Mouse (Mus musculus) thymus, postnatal 25 days (tissue): ENCODE measurements at regions not wholly inside any gene's neighbourhood (a gene's known extent, or its start where the extent isn't known, plus 50 kb on each side); places are given as distances from the start of the nearest gene placed in this dataset.

ENCODE experiments used
- DNase-seq: peaks from one replicate; pipeline ENCODE4 v3.0.0; 2022

- DNase-seq, result no peak
Observed at GRCm38 (mm10) chr11:19679669-19680068, 244.5 kb upstream of the Spred2 start.

DNA sequence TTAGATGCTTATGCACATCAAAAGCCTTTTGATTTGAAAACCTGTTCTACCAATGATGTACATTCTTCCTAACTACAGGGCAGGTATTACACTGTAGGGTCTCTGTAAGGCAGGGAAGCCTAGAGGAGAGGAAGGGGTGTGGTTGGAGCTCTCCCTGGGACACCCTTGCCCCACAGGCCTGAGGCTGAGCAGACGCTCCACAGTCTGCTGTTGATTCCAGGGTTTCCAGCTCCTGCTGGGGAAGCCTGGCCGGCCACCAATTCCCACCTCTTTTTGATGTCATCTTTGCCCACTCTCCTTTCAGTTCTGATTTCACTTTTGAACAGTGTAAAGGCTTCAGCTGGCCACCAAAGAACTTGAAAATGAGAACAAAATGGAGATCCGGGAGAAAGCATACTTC lies 223.0 kb upstream of the Spred2 start:
- DNase-seq, result no peak

DNA sequence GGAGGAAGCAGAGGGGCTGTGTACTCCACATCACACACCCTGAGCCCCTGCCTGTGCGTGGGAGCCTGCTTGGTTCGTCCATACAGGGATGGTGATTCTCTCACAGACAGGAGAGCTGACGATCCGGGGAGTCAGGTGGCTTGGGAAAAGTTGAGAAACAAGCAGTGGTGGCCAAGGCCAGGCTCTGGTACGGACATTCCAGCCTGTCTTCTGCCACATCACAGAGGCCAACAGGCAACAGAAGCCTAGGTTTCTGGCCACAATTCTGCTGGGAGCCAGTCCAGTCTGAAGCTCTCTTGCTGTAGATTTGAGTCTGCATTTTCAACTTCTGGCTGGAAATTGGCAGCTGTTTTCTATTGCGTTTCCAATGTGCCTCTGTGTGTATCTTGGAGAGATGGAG lies 215.4 kb upstream of the Spred2 start:
- no peak for DNase-seq

- no peak for DNase-seq
Observed at GRCm38 (mm10) chr11:19709337-19709736, 214.8 kb upstream of the Spred2 start.

DNA sequence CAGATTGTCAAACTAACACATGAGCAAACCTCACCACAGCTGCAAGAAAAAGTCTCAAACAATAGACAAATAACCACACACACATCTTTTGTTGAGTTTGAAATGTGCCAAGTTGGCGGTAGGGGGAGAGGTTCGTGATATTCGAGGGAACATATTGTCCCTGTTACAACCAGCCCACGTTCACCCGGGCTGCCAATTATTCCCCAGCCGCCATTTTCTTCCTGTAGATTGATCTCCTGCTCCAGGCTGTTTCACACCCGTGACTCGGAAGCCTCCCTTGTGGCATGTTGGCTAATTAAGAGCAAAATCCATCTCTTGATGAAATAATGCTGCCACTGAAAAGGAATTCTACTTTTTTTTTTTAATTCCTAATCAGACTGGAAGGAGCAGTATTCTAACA lies 211.1 kb upstream of the Spred2 start:
- no peak for DNase-seq

GRCm38 (mm10) chr11:19713597-19713996 lies 210.6 kb upstream of the Spred2 start:
- DNase-seq, result no peak

DNA sequence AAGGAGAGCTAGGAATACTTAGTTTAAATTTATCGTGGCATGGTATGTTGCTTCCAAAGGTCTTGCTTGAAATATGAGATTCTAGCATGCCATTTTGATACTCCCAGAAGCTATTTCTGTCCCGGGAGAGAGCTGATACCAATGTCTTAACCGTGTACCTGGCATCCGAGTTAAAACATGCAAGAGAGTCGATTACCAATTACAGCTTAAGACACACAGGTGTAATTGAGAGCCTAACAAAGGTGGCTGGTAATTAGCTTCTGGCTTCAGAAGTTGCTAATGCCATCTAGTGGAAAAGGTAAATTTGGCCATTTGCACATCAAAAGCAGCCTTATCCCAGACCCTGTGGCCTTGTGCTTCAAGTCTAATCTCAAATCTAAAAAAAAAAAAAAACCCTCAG lies 210.0 kb upstream of the Spred2 start:
- DNase-seq, result no peak

DNA sequence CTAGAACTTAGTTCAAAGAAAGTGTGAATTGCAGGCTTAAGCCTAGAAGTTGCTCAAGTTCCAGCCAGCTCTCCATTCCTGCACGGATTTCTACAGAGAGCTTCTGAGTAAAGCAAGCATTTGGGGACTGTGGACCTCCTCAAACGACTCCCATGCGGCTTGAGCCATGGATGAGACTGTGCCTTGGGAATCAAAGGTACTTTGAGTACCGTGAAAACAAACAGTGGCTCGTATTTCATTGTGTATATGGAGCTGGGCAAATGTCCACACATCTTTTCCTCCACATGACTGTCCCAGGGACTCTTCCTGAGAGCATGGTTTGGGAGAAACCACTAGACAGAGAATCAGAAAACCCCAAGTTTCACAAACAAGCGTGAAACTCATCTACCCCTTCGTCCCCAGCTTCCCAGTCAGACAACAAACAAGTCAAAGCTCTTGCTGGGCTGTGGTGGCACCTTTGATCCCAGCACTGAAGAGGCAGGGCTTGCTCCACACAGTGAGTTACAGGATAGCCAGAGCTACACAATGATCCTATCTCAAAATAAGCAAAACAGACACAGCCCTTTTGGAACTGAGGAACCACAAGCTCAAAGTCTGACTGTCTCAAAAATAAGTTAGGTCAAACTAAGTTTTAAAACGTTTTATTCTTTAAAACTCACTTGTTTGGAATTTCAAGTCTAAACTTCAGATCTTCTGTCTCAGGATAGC lies 209.1 kb upstream of the Spred2 start:
- DNase-seq, result no peak

DNA sequence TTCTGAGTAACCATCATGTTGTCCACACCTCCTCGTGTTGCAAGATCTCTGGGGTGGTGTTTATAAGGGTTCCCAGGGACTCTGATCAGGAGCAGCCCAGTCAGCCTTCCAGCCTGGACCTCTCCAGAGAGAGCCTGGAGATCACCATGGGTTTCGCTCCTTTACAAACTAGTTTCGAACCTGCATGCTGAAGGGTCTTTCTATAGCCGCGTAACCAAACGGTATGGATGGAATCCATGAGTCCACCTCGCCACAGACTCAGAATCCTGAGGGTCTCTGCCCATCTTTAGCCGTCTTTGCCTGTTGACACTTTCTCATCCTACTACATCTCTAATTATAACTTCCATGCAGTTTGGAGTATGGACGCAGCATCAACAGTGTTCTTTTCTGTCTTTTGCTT lies 206.0 kb upstream of the Spred2 start:
- no peak for DNase-seq

DNA sequence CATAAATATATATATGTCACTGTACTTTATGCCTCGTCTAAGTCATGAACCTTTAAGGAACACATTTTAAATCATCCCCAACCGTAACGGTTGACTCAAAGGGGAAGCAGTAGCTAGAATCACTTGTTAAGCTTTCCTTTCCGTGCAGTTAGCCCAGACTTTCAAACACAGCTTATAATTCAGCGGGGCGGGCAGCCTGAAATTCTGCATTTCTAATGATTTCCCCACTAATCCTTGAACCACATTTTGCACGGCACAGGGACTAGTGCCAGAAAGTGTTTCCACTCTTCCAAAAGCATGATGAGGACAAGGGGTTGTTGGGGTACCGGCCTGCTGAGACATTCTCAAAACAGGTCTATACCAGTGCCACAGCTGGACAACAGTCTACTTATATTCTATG lies 195.1 kb upstream of the Spred2 start:
- no peak for DNase-seq

DNA sequence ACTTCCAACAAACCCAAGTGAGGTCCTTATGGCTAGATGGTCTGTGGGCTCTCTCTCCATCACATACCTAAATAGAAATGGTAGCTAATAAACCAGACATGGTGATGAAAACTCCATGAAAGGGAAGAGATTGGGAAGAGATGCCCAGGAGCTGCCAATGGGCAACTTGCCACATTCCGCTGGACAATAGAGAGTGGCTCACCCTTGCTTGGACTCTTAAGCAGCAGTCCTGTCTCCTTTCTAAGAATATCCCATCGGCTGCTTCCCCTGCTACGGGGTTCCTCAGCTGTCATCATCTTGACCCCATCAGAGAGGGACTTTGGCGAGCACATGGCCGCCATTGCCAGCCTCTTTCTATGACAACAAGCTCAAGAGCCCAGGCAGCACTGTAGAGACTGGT lies 193.4 kb upstream of the Spred2 start:
- no peak for DNase-seq

- DNase-seq, result no peak
Observed at GRCm38 (mm10) chr11:19736076-19736475, 188.1 kb upstream of the Spred2 start.

GRCm38 (mm10) chr11:19736926-19737325 lies 187.2 kb upstream of the Spred2 start:
- no peak for DNase-seq

DNA sequence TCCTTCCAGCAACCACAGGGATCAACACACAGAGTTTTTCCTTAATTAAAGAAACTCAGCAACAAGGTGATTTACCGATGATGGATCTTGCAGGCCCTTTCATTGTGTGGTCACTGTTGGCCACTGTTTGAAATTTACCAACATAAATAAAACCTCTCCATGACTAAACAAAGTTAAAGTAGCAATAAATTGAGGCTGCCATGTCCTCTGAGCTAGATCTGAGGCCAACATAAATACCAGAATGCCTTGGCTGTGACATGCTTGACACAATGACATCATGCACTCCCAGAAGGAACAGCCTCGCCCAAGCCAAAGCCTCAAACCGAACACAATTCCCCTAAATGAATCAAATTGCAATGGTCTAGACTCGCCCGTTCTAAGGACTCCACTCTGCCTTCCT lies 186.8 kb upstream of the Spred2 start:
- no peak for DNase-seq

- no peak for DNase-seq
Observed at GRCm38 (mm10) chr11:19737807-19738206, 186.4 kb upstream of the Spred2 start.

GRCm38 (mm10) chr11:19739527-19740151 lies 184.5 kb upstream of the Spred2 start:
- DNase-seq, result no peak

DNA sequence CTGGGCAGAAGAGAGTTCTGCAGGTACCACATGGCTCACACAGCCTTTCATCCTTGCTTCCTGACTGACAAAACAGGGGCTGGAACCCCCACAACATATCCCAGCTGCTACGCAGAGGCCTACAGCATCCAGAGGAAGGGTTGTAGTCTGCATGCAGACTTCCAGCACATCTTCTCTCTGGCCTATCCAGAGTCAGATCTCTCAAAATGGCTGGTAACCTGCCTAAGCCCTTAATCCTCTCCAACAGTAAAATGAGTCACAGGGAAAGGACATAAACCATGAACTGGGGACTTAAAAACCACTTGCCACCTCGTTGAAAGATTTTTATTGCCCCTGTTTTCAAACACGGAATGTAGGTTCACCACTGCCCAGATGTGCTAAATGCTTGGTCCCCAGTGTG lies 183.6 kb upstream of the Spred2 start:
- no peak for DNase-seq

GRCm38 (mm10) chr11:19747097-19747972 lies 176.8 kb upstream of the Spred2 start:
- DNase-seq, result no peak

GRCm38 (mm10) chr11:19747973-19748559 lies 176.1 kb upstream of the Spred2 start:
- DNase-seq, result no peak

DNA sequence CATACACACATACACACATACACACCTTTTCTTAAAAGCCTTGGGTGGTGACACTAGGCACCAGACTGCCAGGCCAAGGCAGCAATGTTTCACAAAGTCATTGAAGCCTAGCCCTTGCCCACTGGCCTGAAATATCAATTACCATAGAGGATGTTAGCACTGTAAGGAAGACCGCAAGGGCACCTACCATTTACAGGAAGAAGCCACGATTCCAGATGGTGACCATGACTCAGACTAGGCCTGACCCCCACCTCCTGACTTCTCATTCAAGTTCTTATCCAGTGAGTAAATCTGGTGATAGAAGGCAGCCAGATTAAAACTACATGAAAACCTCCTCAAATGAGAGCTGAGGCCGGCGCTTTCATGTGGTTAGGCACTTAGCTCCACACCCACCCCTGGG lies 165.3 kb upstream of the Spred2 start:
- no peak for DNase-seq

- DNase-seq, result peak; percentile 30
Observed at GRCm38 (mm10) chr11:19760861-19761693, 163.1 kb upstream of the Spred2 start.

- no peak for DNase-seq
Observed at GRCm38 (mm10) chr11:19761694-19761976, 162.5 kb upstream of the Spred2 start.

DNA sequence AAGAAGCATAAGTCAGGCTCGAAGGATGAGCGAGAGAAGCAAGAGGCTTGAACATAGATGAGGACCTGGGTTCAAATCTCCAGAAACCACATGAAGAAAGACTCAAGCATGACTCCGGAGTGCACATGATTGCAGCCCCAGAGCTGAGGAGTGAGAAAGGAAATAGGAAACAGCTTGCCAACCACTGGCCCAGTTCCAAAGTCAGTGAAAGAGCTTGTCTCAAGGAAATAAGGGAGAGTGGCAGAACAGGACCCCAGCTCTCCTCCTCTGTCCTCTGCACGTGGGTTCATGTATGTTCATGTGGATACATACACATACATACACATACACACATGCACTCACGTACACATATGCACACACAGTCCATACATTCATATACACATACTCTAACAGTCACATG lies 156.9 kb upstream of the Spred2 start:
- DNase-seq, result no peak
